Mouse (Mus musculus) inflammation-experienced regulatory T-cells, adult 6 months (primary cell): ENCODE results near the gene Lpo. TPM values are rescaled to one million over a fixed set of nuclear protein-coding genes. Genes with fewer than 3 reads are reported as not detected.
"Not testable (repeated sequence)": the region's sequence is repeated elsewhere in the genome, so short reads cannot be mapped to it uniquely, and the experiment has no call there.

Experiments
- ATAC-seq: one replicate; pipeline ENCODE4 v1.8.0; 2017
- polyA plus RNA-seq, 3 experiments: library from polyadenylated mRNA; unstranded; fragments of 100-300 nt; shearing (Covaris generic); gene quantifications; one replicate each; pipeline ENCODE4 v1.2.1; 2017

Lpo gene
- polyA plus RNA-seq: not detected

GRCm38 (mm10) chr11:87828239-87828900 is at the start of gene Lpo:
Gene Lpo, minus strand, starts transcription at chr11:87828289.
- ATAC-seq: no peak

DNA sequence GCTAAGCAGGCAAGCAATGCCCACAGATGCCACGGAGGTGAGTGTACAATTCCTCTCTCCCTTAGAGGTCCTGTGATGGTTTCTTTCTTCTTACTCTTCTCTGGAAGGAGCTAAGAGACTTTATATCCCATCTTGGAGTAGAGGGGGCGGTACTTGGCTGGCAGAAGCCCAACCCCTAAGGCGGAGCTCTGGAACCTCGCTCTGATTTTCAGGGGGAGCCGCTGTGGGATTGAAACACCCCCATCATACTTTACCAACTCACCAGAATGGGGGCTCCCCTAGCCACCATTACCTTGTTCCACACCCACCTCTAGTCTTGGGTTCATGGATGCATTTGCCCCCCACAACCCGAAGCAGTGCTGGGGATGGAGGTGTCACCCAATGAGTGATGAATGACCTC is 47.3 kb upstream of the Lpo start, which contains the start of gene Epx:
Gene Epx (minus strand): TSS at position 101 of the 400 bp plus-strand sequence.
- no peak for ATAC-seq

DNA sequence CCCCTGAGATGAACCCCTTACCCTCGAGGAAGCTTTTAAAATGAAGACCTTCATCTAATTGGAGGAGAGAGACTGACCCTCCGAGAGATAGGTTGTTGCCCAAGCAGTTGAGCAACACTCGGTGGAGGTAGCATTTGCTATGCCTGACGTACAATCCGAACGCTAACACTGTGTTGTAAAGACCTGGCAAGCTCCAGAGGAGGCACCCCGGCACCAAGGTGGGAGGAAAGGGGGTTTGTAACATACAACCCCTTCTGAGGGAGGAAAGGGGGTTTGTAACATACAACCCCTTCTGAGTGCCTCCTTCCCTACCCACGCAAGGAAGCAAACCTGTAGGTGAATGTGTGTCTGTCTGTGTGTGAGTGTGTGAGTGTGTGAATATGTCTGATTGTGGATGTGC is 43.7 kb upstream of the Lpo start:
- no peak for ATAC-seq

DNA sequence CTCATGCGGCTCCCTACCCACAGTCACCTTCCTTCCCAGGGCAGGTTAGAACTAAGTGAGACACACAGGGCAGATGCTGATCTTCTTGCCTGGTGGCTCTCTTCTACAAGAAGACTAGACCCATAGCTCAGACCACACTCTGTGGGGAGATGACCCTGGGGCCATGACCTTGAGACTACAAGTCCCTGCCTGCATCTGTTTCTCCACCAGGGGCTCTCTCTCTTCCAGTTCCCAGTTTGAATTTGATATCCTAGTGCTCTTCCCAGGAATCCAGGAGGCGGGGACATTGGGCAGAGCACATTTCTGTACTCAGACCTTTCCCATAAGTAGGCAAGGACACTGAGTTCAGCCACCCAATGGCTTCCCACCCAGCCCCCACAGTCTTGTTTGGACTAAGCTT is 42.0 kb upstream of the Lpo start:
- no peak for ATAC-seq

DNA sequence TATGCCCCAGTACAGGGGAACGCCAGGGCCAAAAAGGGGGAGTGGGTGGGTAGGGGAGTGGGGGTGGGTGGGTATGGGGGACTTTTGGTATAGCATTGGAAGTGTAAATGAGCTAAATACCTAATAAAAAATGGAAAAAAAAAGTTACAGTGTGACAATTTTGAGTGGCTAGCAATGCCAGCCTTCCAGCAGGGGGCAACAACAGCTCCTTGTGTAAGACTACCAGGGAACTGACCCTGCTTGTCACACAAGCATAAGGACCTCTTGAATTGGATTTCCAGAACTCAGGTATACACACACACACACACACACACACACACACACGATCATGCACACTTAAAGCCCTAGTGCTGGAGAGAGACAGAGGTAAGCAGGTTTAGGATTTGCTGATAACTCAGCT is 38.8 kb upstream of the Lpo start:
- not testable (repeated sequence) for ATAC-seq

DNA sequence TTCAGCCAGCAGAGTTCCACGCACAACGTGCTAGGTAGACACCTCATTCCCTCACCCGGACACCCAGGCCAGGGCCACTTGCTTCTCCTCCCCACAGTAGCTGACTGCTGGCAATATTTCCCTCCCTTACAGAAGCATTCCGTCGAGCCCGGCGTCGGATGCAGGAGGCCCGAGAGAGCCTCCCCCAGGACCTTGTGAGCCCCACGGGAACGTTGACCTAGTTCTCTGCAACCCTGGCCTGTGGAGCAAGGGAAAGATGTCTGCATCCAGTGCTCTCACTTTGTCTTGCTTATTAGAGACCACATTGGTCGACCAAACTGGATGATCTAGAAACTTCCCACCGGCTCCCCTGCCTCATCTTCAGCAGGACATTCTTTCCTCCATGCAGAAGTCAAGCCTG is 34.7 kb upstream of the Lpo start:
- ATAC-seq: no peak

GRCm38 (mm10) chr11:87860426-87860825 is 32.3 kb upstream of the Lpo start:
- peak; percentile 48 for ATAC-seq

DNA sequence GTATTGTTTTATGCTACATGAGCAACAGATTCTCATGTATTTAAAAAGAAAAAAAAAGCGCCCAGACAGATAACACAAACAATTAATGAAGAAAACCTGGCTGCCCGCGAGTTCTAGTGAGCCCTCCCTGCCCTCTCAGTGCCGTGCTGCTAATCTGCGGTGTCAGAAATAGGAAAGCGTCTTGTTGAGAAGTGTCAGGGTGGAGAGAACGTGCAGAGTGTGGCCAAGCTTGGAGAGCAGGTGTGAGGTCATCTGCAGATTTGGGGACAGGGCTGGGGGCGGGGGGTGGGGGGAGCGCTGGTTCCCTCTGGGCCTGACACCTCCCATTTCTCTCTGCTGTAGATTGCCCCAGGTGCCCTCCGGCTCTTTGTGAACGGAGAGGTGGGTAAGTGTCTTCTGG is 31.2 kb upstream of the Lpo start:
- ATAC-seq: no peak

DNA sequence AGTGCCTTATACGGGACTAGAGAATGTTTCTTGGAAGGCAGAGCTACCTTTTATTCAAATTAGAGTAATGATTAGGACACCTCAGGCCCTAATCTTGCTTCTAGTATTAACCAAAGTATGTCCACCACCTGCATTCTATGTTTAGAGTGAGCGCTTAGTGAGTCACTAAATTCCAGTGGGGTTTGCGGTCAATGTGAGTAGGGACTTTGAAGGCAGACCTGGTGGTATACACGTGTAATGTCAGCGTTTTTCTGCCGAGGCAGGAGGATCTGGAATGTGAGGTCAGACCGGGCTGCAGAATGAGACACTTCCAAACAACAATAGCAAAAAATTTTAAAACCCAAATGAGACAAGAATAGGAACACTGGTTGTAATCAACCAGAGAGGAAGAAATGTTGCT is 26.5 kb upstream of the Lpo start:
- ATAC-seq: no peak

GRCm38 (mm10) chr11:87853597-87853954 is 25.5 kb upstream of the Lpo start:
- peak; percentile 17 for ATAC-seq

DNA sequence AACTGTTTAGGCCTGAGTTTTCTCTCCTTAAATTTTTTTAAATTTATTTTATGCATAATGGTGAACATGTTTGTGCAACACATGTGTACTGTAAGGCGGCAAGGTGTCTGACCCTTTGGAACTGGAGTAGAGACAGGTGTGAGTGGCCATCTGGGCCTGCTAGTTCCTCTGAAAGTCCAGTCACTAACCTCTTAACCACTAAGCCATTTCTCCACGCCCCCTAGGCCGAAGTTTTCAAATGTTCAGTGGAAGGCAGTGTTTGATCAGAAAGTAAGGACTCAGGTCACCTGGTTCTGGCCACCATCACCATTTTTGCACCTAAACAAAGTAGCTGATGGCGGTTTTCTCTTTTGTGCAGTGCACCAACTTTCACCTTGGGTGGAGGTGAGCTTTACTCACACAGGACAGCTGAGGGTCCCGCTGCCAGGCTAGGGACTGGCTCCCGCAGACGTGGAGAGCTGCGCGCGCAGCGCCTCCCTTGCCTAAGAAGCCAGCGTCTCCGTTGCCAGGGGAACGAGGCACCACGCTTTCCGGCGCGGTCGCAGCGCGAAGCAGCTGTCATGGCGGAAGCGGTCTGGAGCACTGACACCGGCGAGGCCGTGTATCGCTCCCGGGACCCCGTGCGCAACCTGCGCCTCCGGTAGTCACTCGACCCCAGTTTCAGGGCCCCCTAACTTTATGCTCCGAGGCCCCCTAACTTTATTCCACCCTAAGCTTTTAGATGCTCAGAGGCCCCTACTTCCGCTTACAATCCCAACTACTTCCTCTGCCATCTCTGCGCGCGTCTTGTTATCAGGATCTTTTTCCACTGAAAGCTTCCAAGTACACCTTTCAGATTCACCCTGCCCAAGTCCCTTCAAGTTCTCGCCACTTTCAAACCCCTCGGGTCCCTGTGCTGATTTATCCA is 24.9 kb upstream of the Lpo start, which contains the start of gene Mks1:
Gene Mks1 (plus strand): TSS at position 526 of the 907 bp plus-strand sequence.
- ATAC-seq: peak; percentile 99

DNA sequence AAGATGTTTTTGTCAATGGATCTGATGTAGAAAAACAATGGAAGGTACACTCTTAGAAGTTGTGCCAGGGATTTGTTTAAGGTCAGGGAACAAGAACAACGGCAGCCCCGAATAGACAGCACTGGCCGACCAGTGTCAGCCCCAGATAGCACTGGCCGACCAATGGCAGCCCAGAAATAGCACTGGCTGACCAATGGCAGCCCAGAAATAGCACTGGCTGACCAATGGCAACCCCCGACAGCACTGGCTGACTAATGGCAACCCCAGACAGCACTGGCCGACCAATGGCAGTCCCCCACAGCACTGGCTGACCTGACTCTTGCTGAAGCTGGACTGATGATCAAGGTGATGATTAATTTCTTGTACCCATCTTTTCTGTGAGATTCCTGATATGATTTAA is 19.8 kb upstream of the Lpo start:
- no peak for ATAC-seq

DNA sequence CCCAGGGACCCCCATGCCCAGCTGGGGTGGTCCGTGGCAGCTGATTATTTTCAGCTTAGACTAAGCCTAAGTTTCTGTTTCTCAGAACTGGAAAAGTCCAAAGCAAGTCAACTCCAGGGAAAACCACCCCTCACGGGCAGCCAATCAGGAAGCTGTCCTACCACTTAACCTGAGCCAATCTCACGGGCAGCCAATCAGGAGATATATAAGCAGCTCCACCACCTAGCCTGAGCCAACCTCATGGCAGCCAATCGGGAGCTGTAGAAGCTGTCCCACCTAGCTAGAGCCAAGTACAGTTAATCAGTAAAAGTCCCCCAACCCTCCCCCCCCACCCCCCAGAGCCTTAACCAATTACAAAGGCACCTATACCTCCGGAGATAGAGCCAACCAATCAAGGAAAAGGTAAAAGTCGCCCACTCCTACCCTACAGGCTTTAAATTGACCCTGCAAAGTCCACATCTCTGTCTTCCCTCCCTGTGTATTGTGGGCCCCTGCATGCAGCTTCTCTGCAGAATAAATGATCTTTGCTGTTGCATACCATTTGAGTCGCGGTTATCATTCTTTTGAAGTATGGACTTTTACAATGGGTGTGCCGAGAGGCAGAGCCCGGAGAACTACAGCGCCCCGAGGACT is 19.0 kb upstream of the Lpo start:
- ATAC-seq: no peak

- no peak for ATAC-seq
These were observed 13.3 kb upstream of the Lpo start for GRCm38 (mm10) chr11:87841436-87841835.

- no peak for ATAC-seq
These were observed 12.6 kb upstream of the Lpo start for GRCm38 (mm10) chr11:87840676-87841075.

GRCm38 (mm10) chr11:87821502-87821901 is 6.6 kb downstream of the Lpo start:
- no peak for ATAC-seq

DNA sequence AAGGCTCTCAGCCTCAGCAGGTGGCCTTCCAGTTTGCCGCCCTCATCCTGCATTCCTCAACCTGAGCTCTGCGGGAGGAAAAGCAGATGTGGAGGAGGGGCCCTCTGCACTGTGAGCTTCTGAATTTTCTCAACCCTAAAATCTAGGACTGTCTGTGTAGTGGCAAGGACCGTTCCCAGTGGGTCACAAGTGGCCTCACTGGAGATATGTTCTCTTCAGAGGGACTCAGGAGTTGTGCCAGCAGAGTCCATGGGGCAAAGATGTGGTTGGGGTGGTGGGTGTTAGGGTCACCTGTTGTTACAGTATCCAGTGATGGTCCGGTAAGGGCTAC is 10.7 kb downstream of the Lpo start:
- no peak for ATAC-seq

DNA sequence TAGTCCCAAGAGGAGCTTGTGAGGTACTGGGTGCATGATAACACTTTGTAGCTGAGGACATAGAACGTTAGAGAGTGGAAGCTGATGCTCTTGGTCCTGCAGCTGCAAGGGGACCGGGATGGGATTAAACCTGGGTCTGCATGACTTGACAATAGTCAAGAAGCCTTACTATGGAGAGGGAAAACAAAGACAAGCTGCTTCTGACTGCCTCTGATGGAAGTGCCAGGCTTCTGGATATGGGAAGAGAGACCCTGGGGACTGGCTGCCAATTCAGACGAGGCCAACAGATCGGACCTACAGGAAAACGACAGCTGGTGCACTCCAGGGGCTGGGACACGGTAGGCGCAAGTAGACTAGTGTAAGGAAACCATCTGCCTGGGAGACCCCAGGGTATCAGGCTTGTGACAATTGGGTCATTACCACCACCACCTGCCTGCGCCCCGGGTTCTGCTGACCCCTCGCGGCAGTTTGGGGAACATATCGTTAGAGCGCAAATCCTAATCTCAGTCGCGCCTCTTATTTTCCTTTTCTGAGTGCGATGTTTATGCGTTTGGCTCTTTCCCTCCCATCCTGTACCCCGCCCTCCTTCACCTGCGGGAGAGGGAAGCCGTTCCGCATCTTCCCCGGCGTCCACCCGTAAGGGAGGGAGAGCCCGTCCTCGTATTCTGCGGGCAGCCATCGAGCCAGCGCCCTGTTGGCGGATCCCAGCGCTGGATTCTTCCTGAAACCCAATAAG is 11.2 kb downstream of the Lpo start:
- no peak for ATAC-seq

DNA sequence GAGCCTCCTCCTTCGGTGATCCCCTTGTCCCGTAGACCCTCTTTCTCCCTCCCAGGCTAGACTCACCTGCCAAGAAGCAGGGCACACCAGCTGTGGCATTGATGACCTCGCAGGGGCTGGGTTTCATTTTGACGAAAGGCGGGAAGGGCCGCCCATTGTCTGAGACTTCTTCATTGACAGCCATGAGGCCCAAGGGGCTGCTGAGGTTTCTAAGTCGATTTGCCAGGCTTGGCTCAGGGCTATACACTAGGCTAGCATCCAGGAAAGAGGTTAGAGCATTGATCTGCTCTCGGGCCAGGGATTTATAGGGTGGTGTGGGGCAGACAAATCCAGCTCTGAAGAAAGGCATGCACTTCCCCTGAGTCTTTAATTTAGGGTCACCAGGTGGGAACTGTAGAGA is 13.3 kb downstream of the Lpo start:
- no peak for ATAC-seq

GRCm38 (mm10) chr11:87811396-87811795 is 16.7 kb downstream of the Lpo start:
- no peak for ATAC-seq

- peak; percentile 96 for ATAC-seq
These were observed 19.9 kb downstream of the Lpo start for GRCm38 (mm10) chr11:87808236-87808635.

- no peak for ATAC-seq
These were observed 20.7 kb downstream of the Lpo start for GRCm38 (mm10) chr11:87807433-87807832.

DNA sequence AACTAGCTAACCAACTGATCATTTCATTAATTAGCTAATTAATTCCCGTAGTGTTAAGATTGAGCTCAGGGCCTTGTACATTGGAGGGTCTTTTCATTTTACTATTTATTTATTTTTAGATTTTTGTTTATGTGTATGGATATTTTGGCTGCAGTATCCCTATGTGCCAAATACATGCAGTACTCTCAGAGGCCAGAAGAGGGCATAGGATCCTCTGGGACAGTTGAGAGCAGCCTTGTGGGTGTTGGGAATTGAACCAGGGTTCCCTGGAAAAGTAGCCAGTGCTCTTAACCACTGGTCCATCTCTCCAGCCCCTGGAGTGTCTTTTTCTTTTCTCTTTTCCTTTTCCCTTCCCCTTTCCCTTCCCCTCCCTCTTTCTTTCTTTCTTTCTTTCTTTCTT is 22.6 kb downstream of the Lpo start:
- no peak for ATAC-seq
